Mouse (Mus musculus) layer of hippocampus, adult 6 months (tissue): Measurements from ENCODE around the gene Mip. TPM values are rescaled to one million over a fixed set of nuclear protein-coding genes. Genes with fewer than 3 reads are reported as not detected.

Source experiments
- long read RNA-seq, 2 experiments: library from polyadenylated mRNA; unstranded; transcript quantifications; one replicate each; pipeline ENCODE4 v2.0.0; 2019 to 2020
- polyA plus RNA-seq: library from polyadenylated mRNA; unstranded; fragments of <200 nt; fragmentation: Nextera tagmentation; gene quantifications from 2 replicates; pipeline ENCODE4 v1.2.3, GENCODE M21; 2021

Gene Mip
- polyA plus RNA-seq, result not detected in 2 replicates
- long read RNA-seq, experiment 1, result 0 reads
- long read RNA-seq, experiment 2, result 0 reads

DNA sequence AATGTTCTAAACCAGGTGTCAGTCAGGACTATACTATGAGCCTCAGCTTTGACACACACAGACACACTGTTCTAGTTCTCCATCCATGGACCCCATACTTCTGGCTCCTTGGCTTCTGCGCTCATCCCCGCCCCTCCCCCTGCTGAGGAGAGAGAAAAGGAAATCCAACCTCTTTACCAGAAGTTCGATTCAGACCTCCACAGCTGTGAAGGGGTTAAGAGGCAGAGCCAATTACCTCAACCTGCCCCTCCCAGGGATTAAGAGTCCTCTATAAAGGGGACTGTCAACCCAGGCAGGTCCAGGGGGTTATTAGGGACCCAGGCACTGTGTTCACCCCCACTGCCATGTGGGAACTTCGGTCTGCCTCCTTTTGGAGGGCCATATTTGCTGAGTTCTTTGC lies at the start of gene Mip:
TSS of gene Mip (plus strand) at position 301 of the 400 bp plus-strand sequence.

DNA sequence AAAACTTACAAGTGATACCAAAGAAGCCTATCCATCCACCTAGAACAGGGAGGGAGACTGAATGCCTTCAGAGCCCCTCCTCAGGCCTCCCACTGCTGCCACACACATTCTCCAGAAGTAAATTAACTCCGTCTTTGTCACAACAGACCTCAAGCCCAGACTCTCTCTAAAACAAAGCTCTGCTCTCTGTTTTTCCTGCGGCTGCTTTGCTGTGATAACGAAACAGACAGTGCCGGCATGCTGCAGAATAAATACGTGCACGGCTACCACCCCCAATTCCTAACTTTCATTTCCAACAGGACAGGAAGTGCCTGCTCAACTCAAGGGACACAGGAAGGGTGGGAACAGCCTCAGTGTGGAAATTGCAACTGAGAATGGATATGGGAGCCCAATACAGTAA lies 45.6 kb upstream of the Mip start, which contains the start of gene Rbms2:
TSS of gene Rbms2 (minus strand) at position 309 of the 400 bp plus-strand sequence.

GRCm38 (mm10) chr10:128194024-128194550 lies 31.6 kb upstream of the Mip start, which contains the start of gene Gls2:
Gene Gls2 (plus strand): TSS chr10:128194457.

DNA sequence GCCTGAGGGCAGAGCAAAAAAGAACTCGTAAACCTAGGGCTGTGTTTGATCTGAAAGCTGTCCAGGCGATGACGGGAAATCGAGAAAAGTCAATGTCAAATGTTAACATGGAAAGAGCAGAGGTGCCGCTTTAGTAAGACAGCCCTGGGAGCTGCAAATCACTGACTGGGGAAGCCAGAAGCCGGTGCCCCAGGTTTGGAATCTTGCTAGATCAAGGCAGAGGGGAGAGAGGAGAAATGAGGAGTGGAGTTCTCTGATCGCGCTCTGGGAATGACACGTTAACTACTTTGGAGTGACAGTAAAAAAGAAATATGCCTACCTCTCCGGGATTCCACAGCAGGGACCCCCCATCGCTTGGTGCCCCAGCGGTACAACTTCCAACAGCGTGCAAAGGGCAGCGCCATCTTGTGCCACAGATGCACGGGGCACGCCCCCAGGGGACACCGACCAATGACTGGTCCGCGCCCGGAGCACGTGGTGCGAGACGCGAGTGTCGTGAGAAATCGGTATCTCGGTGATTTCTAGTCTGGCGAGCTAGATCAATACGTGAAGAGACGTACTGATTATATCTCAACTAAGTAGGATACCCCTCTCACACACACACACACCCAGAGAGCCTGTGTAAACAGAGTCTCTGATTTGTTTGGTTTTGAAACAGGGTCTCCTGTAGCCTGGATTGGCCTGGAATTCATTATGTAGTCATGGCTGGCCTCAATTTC lies 14.1 kb upstream of the Mip start, which contains the start of gene Spryd4:
TSS of gene Spryd4 (minus strand) at position 418 of the 719 bp plus-strand sequence.

GRCm38 (mm10) chr10:128231697-128232419 lies 6.2 kb downstream of the Mip start, which contains the start of gene Timeless:
Gene Timeless (plus strand): TSS chr10:128232065.

GRCm38 (mm10) chr10:128253677-128254255 lies 28.1 kb downstream of the Mip start, which contains the start of gene Apon:
Gene Apon (plus strand): TSS chr10:128254096.

DNA sequence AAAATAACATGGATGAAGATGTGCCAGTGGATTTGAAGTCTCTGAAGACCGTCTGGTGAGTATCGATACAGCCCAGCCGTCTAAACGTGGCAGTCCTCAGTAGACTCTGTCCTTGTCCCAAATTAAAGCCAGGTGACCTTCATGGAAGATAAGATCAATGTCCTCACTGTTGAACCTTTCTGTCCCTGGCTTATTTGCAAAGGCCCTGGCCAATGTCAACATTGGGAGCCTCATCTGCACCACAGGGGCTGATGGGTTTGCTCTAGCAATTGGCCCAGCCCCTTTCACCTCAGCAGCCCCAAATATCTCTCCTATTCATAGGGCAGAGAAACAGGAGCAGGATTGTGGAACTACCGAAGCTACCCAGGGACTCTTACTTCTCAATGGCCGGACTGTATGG lies 42.7 kb downstream of the Mip start, which contains the start of gene Apof:
TSS of gene Apof (plus strand) at position 301 of the 400 bp plus-strand sequence.

GRCm38 (mm10) chr10:128270287-128270841 lies 44.7 kb downstream of the Mip start, which contains the start of gene Stat2:
Gene Stat2 (plus strand): TSS chr10:128270559.

Other genes with a start within 250 kb of the Mip start
- gene Hsd17b6, start 218.2 kb upstream of the Mip start, polyA plus RNA-seq, result not detected in 2 replicates
- 7.8 and 8.5 TPM in 2 replicates for gene Prim1, start 210.7 kb upstream of the Mip start, polyA plus RNA-seq
- 846 and 866 TPM in 2 replicates for gene Naca, start 190.3 kb upstream of the Mip start, polyA plus RNA-seq
- gene Ptges3, start 166.9 kb upstream of the Mip start, polyA plus RNA-seq, result 201 and 217 TPM in 2 replicates
- 1,647 and 1,721 TPM in 2 replicates for gene Atp5b, start 142.6 kb upstream of the Mip start, polyA plus RNA-seq
- 4.0 and 4.7 TPM in 2 replicates for gene Baz2a, start 134.3 kb upstream of the Mip start, polyA plus RNA-seq
- 2.6 and 2.7 TPM in 2 replicates for gene Rbms2, start 45.5 kb upstream of the Mip start, polyA plus RNA-seq
- 10.9 and 11.5 TPM in 2 replicates for gene Gls2, start 31.4 kb upstream of the Mip start, polyA plus RNA-seq
- gene Spryd4, start 14.0 kb upstream of the Mip start, polyA plus RNA-seq, result 10.2 and 11.8 TPM in 2 replicates
- gene Timeless, start 6.2 kb downstream of the Mip start, polyA plus RNA-seq, result 2.3 and 4.9 TPM in 2 replicates
- not detected in 2 replicates for gene Apon, start 28.3 kb downstream of the Mip start, polyA plus RNA-seq
- 0.11 TPM in 1 of 2 replicates, not detected in the other for gene Apof, start 42.8 kb downstream of the Mip start, polyA plus RNA-seq
- gene Stat2, start 44.7 kb downstream of the Mip start, polyA plus RNA-seq, result 4.5 and 5.5 TPM in 2 replicates
- not detected in 2 replicates for gene Il23a, start 72.9 kb downstream of the Mip start, polyA plus RNA-seq
- 2.6 and 2.7 TPM in 2 replicates for gene Pan2, start 77.5 kb downstream of the Mip start, polyA plus RNA-seq
- gene Cnpy2, start 96.6 kb downstream of the Mip start, polyA plus RNA-seq, result 155 and 167 TPM in 2 replicates
- gene Cs, start 111.9 kb downstream of the Mip start, polyA plus RNA-seq, result 210 and 229 TPM in 2 replicates
- 16.1 and 16.7 TPM in 2 replicates for gene Coq10a, start 143.2 kb downstream of the Mip start, polyA plus RNA-seq
- 8.8 and 12.6 TPM in 2 replicates for gene Ankrd52, start 151.3 kb downstream of the Mip start, polyA plus RNA-seq
- gene Slc39a5, start 175.4 kb downstream of the Mip start, polyA plus RNA-seq, result 0.06 and 0.18 TPM in 2 replicates
- gene Nabp2, start 185.7 kb downstream of the Mip start, polyA plus RNA-seq, result 107 and 127 TPM in 2 replicates
- 66.3 and 69.8 TPM in 2 replicates for gene Rnf41, start 185.8 kb downstream of the Mip start, polyA plus RNA-seq
- 80.0 and 92.3 TPM in 2 replicates for gene Smarcc2, start 233.4 kb downstream of the Mip start, polyA plus RNA-seq